Mouse (Mus musculus) midbrain, embryonic 14.5 days (tissue): ENCODE measurements at regions not wholly inside any gene's neighbourhood (a gene's known extent, or its start where the extent isn't known, plus 50 kb on each side); places are given as distances from the start of the nearest gene placed in this dataset.

ENCODE experiments used
- ATAC-seq: fragments of 200-750 bp; cut with Nextera tagmentation; 2 replicates; pipeline ENCODE4 v1.8.0; 2017; ENCODE audit warnings: moderate number of reproducible peaks, moderate library complexity; ENCODE audit not compliant: low FRiP score, low TSS enrichment
- DNase-seq: peaks from one replicate; pipeline ENCODE4 v3.0.0-alpha.2; 2015
- H3K27ac ChIP-seq: fragments of 300-500 bp; sonication (generic); replicated peaks from 2 replicates; pipeline ENCODE4 v1.5.1; 2014; ENCODE audit warnings: mild to moderate bottlenecking, low read depth, low read length, moderate library complexity
- H3K27me3 ChIP-seq: fragments of 300-500 bp; sonication (generic); 2 replicates; pipeline ENCODE4 v1.6.1; 2014; ENCODE audit warnings: low read length, control low read depth, mixed read lengths; ENCODE audit not compliant: control insufficient read depth, insufficient read depth
- H3K36me3 ChIP-seq: fragments of 300-500 bp; sonication (generic); 2 replicates; pipeline ENCODE4 v1.6.1; 2014; ENCODE audit warnings: low read length, control low read depth; ENCODE audit not compliant: control insufficient read depth, insufficient read depth
- H3K4me1 ChIP-seq: fragments of 300-500 bp; sonication (generic); 2 replicates; pipeline ENCODE4 v1.6.1; 2014; ENCODE audit warnings: mild to moderate bottlenecking, antibody characterized with exemption, low read length, control low read depth; ENCODE audit not compliant: control insufficient read depth, insufficient read depth
- H3K4me2 ChIP-seq: fragments of 300-500 bp; sonication (generic); 2 replicates; pipeline ENCODE4 v1.6.1; 2014; ENCODE audit warnings: mild to moderate bottlenecking, low read length, moderate library complexity
- H3K4me3 ChIP-seq: fragments of 300-500 bp; sonication (generic); replicated peaks from 2 replicates; pipeline ENCODE4 v1.5.1; 2014; ENCODE audit warnings: low read depth, low read length
- H3K9ac ChIP-seq: fragments of 300-500 bp; sonication (generic); replicated peaks from 2 replicates; pipeline ENCODE4 v1.6.1; 2014; ENCODE audit warnings: mild to moderate bottlenecking, low read length, moderate library complexity
- H3K9me3 ChIP-seq: fragments of 300-500 bp; sonication (generic); 2 replicates; pipeline ENCODE4 v1.6.1; 2016; ENCODE audit warnings: low read length, control low read depth, mixed read lengths; ENCODE audit not compliant: control insufficient read depth
- WGBS: fragments of 180-500 bp; shearing (Covaris S2); extraction: QIAGEN DNeasy Blood & Tissue Kit; methylation state at CpG from one replicate; pipeline ENCODE4 v1.1.7; 2014; 5-methylcytosine and 5-hydroxymethylcytosine counted together

- H3K4me1 ChIP-seq: peaks cover 51% of the 10 kb centered on the region
- no peak for ATAC-seq
- WGBS: 80% methylated on average over 11 of the region's 11 CpGs
- peak overlapping the region; percentile 52 for H3K27ac ChIP-seq
- no peak overlapping the region for H3K9ac ChIP-seq
- H3K4me3 ChIP-seq: no peak overlapping the region
- no peak for DNase-seq
- H3K27me3 ChIP-seq: no peaks in the 10 kb centered on the region
- no peak overlapping the region for H3K4me2 ChIP-seq
- H3K36me3 ChIP-seq: no peaks in the 10 kb centered on the region
- no peaks in the 10 kb centered on the region for H3K9me3 ChIP-seq
Observed at GRCm38 (mm10) chr2:30690307-30690706, 95.5 kb downstream of the Cstad start.

- H3K4me1 ChIP-seq: peaks cover 44% of the 10 kb centered on the region
- H3K36me3 ChIP-seq: no peaks in the 10 kb centered on the region
- WGBS: 83% methylated on average over 4 of the region's 4 CpGs
- DNase-seq: no peak
- no peak for ATAC-seq
- H3K9me3 ChIP-seq: no peaks in the 10 kb centered on the region
- H3K4me2 ChIP-seq: no peak overlapping the region
- peak overlapping the region; percentile 90; the same call in 1 of the 2 replicates for H3K27ac ChIP-seq
- no peak overlapping the region for H3K4me3 ChIP-seq
- H3K9ac ChIP-seq: no peak overlapping the region
- no peaks in the 10 kb centered on the region for H3K27me3 ChIP-seq
Observed at GRCm38 (mm10) chr2:30688402-30688801, 93.6 kb downstream of the Cstad start.

GRCm38 (mm10) chr2:30687121-30687551 lies 92.3 kb downstream of the Cstad start:
- Histone ChIP-seq H3K4me2 (peak overlapping the region; percentile 22), H3K4me3 (no peak overlapping the region), H3K36me3 (no peaks in the 10 kb centered on the region), H3K27me3 (no peaks in the 10 kb centered on the region), H3K27ac (peak overlapping the region; percentile 90), H3K4me1 (peaks cover 39% of the 10 kb centered on the region), H3K9ac (peak overlapping the region; percentile 40), H3K9me3 (no peaks in the 10 kb centered on the region)
- DNase-seq (peak; percentile 90), ATAC-seq (peak; percentile 57; the same call in 1 of the 2 replicates)
- WGBS: 2% methylated on average over 23 of the region's 23 CpGs

- no peak for ATAC-seq
Observed at GRCm38 (mm10) chr2:30686359-30686758, 91.5 kb downstream of the Cstad start.

GRCm38 (mm10) chr2:30685137-30685860 lies 90.5 kb downstream of the Cstad start:
- H3K4me1 ChIP-seq: peaks cover 35% of the 10 kb centered on the region
- no peak overlapping the region for H3K4me3 ChIP-seq
- H3K9me3 ChIP-seq: no peaks in the 10 kb centered on the region
- no peak overlapping the region for H3K4me2 ChIP-seq
- WGBS: 76% methylated on average over 10 of the region's 10 CpGs
- no peak overlapping the region for H3K9ac ChIP-seq
- peak overlapping the region; percentile 90 for H3K27ac ChIP-seq
- no peak for ATAC-seq
- H3K27me3 ChIP-seq: no peaks in the 10 kb centered on the region
- H3K36me3 ChIP-seq: no peaks in the 10 kb centered on the region
- no peak for DNase-seq

More at GRCm38 (mm10) chr2:30686359-30686758, 91.5 kb downstream of the Cstad start:
- no peaks in the 10 kb centered on the region for H3K27me3 ChIP-seq
- H3K9me3 ChIP-seq: no peaks in the 10 kb centered on the region
- H3K9ac ChIP-seq: no peak overlapping the region
- no peak overlapping the region for H3K4me3 ChIP-seq
- no peaks in the 10 kb centered on the region for H3K36me3 ChIP-seq
- WGBS: 70% methylated on average over 6 of the region's 6 CpGs
- no peak for DNase-seq
- no peak overlapping the region for H3K4me2 ChIP-seq
- H3K27ac ChIP-seq: peak overlapping the region; percentile 90
- H3K4me1 ChIP-seq: peaks cover 35% of the 10 kb centered on the region

- DNase-seq (no peak), ATAC-seq (no peak)
- 92% methylated on average over 6 of the region's 6 CpGs for WGBS
- Histone ChIP-seq H3K4me1 (peaks cover 35% of the 10 kb centered on the region), H3K4me3 (no peak overlapping the region), H3K9me3 (peaks cover 7% of the 10 kb centered on the region), H3K36me3 (no peaks in the 10 kb centered on the region), H3K27me3 (no peaks in the 10 kb centered on the region), H3K27ac (peak overlapping the region; percentile 90; the same call in 1 of the 2 replicates), H3K9ac (no peak overlapping the region), H3K4me2 (no peak overlapping the region)
Observed at GRCm38 (mm10) chr2:30684461-30684860, 89.6 kb downstream of the Cstad start.

- no peak overlapping the region for H3K4me2 ChIP-seq
- H3K27me3 ChIP-seq: no peaks in the 10 kb centered on the region
- WGBS: 9% methylated on average over 5 of the region's 5 CpGs
- no peaks in the 10 kb centered on the region for H3K36me3 ChIP-seq
- ATAC-seq: no peak
- H3K9me3 ChIP-seq: peaks cover 7% of the 10 kb centered on the region
- H3K9ac ChIP-seq: no peak overlapping the region
- DNase-seq: peak; percentile 67
- no peak overlapping the region for H3K4me3 ChIP-seq
- peak overlapping the region; percentile 46 for H3K27ac ChIP-seq
- peaks cover 38% of the 10 kb centered on the region for H3K4me1 ChIP-seq
Observed at GRCm38 (mm10) chr2:30682146-30682825, 87.4 kb downstream of the Cstad start.

- no peak overlapping the region for H3K4me3 ChIP-seq
- 44% methylated on average over 2 of the region's 2 CpGs for WGBS
- no peak overlapping the region for H3K27ac ChIP-seq
- no peaks in the 10 kb centered on the region for H3K27me3 ChIP-seq
- H3K36me3 ChIP-seq: no peaks in the 10 kb centered on the region
- ATAC-seq (no peak), DNase-seq (no peak)
- peaks cover 7% of the 10 kb centered on the region for H3K9me3 ChIP-seq
- peaks cover 37% of the 10 kb centered on the region for H3K4me1 ChIP-seq
- no peak overlapping the region for H3K4me2 ChIP-seq
- H3K9ac ChIP-seq: no peak overlapping the region
Observed at GRCm38 (mm10) chr2:30681642-30682041, 86.8 kb downstream of the Cstad start.

- Histone ChIP-seq H3K27me3 (no peaks in the 10 kb centered on the region), H3K4me2 (no peak overlapping the region), H3K9ac (no peak overlapping the region), H3K27ac (no peak overlapping the region), H3K4me1 (peaks cover 28% of the 10 kb centered on the region), H3K9me3 (peaks cover 7% of the 10 kb centered on the region), H3K36me3 (no peaks in the 10 kb centered on the region), H3K4me3 (no peak overlapping the region)
- ATAC-seq: no peak
- no peak for DNase-seq
Observed at GRCm38 (mm10) chr2:30679041-30679440, 84.2 kb downstream of the Cstad start.
